Mouse (Mus musculus) kidney, adult 2 months (tissue): ENCODE results near the gene Adcy4. TPM values are rescaled to one million over a fixed set of nuclear protein-coding genes. Genes with fewer than 3 reads are reported as not detected.

Source experiments
- DNase-seq: peaks from one replicate; pipeline ENCODE4 v3.0.0; 2021
- H3K27ac ChIP-seq: fragments of 200-500 bp; 2 replicates; pipeline ENCODE4 v1.5.1; 2012; ENCODE audit warnings: low read depth, low read length, control low read depth, inconsistent platforms; ENCODE audit not compliant: insufficient read depth
- H3K27me3 ChIP-seq: fragments of 200-500 bp; replicated peaks from 2 replicates; pipeline ENCODE4 v1.6.1; 2012; ENCODE audit warnings: mild to moderate bottlenecking, moderate library complexity, low read length, inconsistent platforms; ENCODE audit not compliant: control insufficient read depth, insufficient read depth
- H3K36me3 ChIP-seq: fragments of 200-500 bp; 2 replicates; pipeline ENCODE4 v1.6.1; 2012; ENCODE audit warnings: mild to moderate bottlenecking, moderate library complexity, low read length, inconsistent platforms; ENCODE audit not compliant: control insufficient read depth, insufficient read depth
- H3K4me1 ChIP-seq: fragments of 200-500 bp; 2 replicates; pipeline ENCODE4 v1.6.1; 2011; ENCODE audit warnings: low read length; ENCODE audit not compliant: control insufficient read depth, insufficient read depth
- H3K4me3 ChIP-seq: fragments of 200-500 bp; 2 replicates; pipeline ENCODE4 v1.5.1; 2011; ENCODE audit warnings: mild to moderate bottlenecking, low read depth, low read length, control low read depth; ENCODE audit not compliant: insufficient read depth
- CTCF ChIP-seq: fragments of 200-500 bp; conservative IDR thresholded peaks from 2 replicates; pipeline ENCODE4 v1.5.1; 2011; ENCODE audit warnings: low read depth, mild to moderate bottlenecking, control low read depth, low read length, moderate library complexity, mixed read lengths; ENCODE audit not compliant: insufficient read depth, insufficient read length
- POLR2A ChIP-seq: fragments of 200-500 bp; IDR thresholded peaks from one replicate; pipeline ENCODE4 v1.6.1; 2011; ENCODE audit warnings: low read depth, low read length, control low read depth
- WGBS: fragments of 180-500 bp; shearing (Covaris S2); methylation state at CpG from one replicate; pipeline ENCODE4 v1.1.7; 2018; 5-methylcytosine and 5-hydroxymethylcytosine counted together
- polyA plus RNA-seq: library from polyadenylated mRNA; depleted of rRNA; stranded (reverse); fragments of >200 nt; gene quantifications from 2 replicates; pipeline ENCODE4 v1.2.3, GENCODE M21; 2012

Adcy4 gene
- polyA plus RNA-seq, 1 experiment: 16.9 TPM

- H3K4me3 ChIP-seq: peak overlapping the region; percentile 29
- H3K27ac ChIP-seq: no peak overlapping the region
- no peaks in the 10 kb centered on the region for H3K4me1 ChIP-seq
- 12% methylated on average over 19 of the region's 37 CpGs for WGBS
- DNase-seq: no peak
- TF ChIP-seq CTCF (no peak), POLR2A (no peak)
- H3K27me3 ChIP-seq: peaks cover 2% of the 10 kb centered on the region
- no peaks in the 10 kb centered on the region for H3K36me3 ChIP-seq
Observed at GRCm38 (mm10) chr14:55825216-55826051, 41.5 kb upstream of the Adcy4 start.

GRCm38 (mm10) chr14:55824481-55825215 is 40.8 kb upstream of the Adcy4 start:
- no peak overlapping the region for H3K27ac ChIP-seq
- TF ChIP-seq CTCF (no peak), POLR2A (no peak)
- 12% methylated on average over 32 of the region's 32 CpGs for WGBS
- peak; percentile 13 for DNase-seq
- peaks cover 2% of the 10 kb centered on the region for H3K27me3 ChIP-seq
- H3K36me3 ChIP-seq: no peaks in the 10 kb centered on the region
- peak overlapping the region; percentile 46 for H3K4me3 ChIP-seq
- no peaks in the 10 kb centered on the region for H3K4me1 ChIP-seq

DNA sequence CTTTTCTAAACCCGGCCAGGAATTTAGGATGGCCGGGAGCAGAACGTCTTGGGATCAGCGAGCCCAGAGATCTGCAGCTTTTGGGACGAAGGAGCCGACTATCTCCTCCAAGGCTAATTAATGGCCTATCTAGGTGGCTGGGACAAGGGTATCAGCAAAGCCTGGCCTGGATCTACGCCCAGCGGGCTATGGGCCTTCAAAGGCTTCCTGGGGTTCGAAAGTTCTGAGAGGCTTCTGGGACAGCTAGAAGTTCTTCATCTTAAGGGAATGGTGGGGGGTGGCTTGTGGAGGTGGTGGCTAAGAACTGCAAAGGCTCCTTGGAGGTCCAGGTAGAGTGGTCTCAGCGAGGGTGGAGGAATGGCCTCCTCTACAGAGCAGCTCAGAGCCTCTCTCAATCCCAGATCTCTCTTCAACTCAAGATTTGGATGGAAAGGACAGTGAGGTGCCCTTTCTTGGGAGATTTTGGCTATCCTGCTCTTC is 40.1 kb upstream of the Adcy4 start:
- WGBS: 31% methylated on average over 10 of the region's 10 CpGs
- no peaks in the 10 kb centered on the region for H3K36me3 ChIP-seq
- TF ChIP-seq POLR2A: no peak
- TF ChIP-seq CTCF: no peak
- peaks cover 2% of the 10 kb centered on the region for H3K27me3 ChIP-seq
- H3K27ac ChIP-seq: 0 out of 2 replicates have a peak overlapping the region, but pooled peaks have one; percentile 10
- peak overlapping the region; percentile 46 for H3K4me3 ChIP-seq
- peak; percentile 36 for DNase-seq
- H3K4me1 ChIP-seq: no peaks in the 10 kb centered on the region

DNA sequence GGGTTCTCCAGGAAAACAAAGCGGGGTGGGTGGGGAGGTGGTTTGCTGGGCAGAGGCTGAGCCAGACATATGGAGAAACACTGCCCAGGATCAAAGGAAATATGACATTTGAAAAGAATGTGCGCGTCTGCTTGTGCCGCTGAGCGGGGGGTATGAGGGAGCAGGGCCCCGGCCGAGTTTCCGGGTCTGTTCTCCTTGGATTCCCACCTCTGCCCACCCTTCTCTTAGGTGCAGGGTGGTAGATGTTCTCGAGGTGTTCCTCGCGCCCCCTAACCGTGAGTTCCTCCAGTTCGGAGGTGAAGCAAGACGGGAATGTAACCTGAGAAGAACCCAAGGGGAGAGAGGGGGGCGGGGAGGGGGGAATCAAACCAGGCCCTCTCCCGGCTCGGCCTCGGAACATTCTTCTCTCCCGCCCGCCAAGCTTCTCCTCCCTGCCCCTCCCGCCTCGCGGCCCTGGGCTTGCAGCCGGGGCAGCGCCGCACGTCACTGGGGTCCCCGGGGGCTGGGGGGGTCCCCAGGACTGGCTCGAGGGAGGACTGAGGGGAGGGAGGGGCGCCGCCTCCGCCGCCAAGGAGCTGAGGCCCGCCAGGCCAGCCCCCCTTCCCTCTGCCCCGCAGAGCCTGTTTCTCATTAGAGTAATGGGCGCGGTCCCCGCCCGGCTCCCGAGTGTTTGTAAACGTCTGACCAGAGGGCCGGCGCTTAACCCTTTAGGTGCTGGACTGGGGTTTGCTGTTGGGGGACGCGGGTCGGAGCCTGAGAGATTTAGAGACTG is 39.3 kb upstream of the Adcy4 start, which contains the start of gene Nfatc4:
TSS of gene Nfatc4 (plus strand) at position 154 of the 772 bp plus-strand sequence.
- Histone ChIP-seq H3K4me3 (peak within 1 kb of the TSS; percentile 46), H3K36me3 (no peaks in the 10 kb centered on the region), H3K27ac (peak within 1 kb of the TSS; percentile 40; the same call in 1 of the 2 replicates), H3K4me1 (no peaks in the 10 kb centered on the region), H3K27me3 (peaks cover 2% of the 10 kb centered on the region)
- TF ChIP-seq CTCF: no peak
- TF ChIP-seq POLR2A: no peak
- DNase-seq: peak; percentile 78
- under 1% methylated on average over 45 of the region's 46 CpGs for WGBS

GRCm38 (mm10) chr14:55822435-55822990 is 38.6 kb upstream of the Adcy4 start:
- WGBS: 3% methylated on average over 13 of the region's 13 CpGs
- TF ChIP-seq POLR2A (no peak), CTCF (peak; percentile 100; the same call in 1 of the 2 replicates)
- peaks cover 2% of the 10 kb centered on the region for H3K27me3 ChIP-seq
- H3K36me3 ChIP-seq: no peaks in the 10 kb centered on the region
- no peak overlapping the region for H3K27ac ChIP-seq
- peak; percentile 88 for DNase-seq
- no peaks in the 10 kb centered on the region for H3K4me1 ChIP-seq
- H3K4me3 ChIP-seq: peak overlapping the region; percentile 46; the same call in 1 of the 2 replicates

DNA sequence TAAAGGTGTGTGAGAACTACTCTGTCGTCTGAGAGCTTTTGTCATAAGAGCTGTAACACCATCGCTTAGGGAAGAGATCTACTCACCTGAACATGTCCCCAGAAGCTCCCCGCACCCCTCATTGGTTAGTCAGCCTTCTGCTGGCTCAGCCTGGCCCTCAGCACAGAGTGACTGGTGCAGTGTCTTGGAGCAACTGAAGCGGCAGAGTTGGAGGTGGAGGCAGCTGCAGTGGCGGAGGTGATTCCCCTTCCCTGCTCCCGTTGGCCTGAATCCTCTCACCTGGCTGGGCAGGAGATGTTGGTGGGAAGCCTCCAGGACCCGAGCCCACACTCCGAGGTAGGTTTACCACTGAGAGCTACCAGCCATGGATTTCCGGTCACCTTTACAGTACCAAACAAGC is 36.7 kb upstream of the Adcy4 start:
- TF ChIP-seq POLR2A: no peak
- TF ChIP-seq CTCF: no peak
- Histone ChIP-seq H3K36me3 (no peaks in the 10 kb centered on the region), H3K27ac (no peak overlapping the region), H3K4me1 (no peaks in the 10 kb centered on the region), H3K4me3 (no peak overlapping the region), H3K27me3 (peaks cover 2% of the 10 kb centered on the region)
- 86% methylated on average over 9 of the region's 9 CpGs for WGBS
- DNase-seq: no peak
